Mouse (Mus musculus) testis, postnatal 10 days (tissue): ENCODE measurements around the gene Nid2.

ENCODE experiments used
- DNase-seq: peaks from one replicate; pipeline ENCODE4 v3.0.0; 2021; ENCODE audit warnings: low spot score

The Nid2 gene

DNA sequence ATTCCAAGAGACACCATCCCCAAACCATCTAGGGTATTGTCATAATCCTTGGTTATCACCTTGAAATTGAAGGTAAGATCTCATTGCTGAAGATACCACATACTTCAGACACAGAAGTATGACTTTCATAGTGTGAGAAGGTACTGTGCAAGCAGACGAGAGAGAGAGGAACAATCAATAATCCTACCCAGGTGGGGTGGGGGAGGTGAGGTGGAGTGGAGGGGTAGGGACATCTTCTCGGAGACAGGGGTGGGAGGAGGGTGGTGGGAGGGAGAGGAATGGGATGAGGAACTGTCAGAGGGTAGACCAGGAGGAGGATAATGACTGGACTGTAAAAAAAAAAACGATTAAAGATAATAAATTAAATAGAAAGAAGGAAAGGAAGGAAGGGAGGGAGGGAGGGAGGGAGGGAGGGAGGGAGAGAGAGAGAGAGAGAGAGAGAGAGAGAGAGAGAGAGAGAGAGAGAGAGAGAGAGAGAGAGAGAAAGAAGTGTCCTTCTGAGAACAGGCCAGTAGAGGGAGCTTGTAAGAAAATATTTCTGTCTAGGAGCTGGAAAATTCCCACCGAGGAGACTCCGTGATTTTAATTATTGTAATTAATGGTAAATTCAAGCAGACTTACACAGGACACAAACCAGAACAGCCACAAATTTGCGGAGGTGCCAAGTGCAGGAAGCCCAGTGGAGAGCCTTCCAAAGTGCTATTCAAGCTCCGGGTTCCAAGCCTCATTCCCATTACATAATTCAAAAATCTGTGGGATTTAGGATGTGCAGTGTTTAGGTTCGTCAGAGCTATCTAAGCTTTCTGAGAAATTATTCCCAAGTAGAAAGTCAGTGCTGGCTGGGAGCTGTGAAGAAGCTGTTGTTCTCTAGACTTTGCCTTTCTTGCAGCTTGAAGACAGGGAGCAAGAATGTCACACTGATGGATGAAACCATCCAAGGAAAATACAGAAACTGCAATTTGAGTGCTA is 108.0 kb downstream of the Nid2 start:
- DNase-seq = no peak

GRCm38 (mm10) chr14:19860281-19860680 is 109.2 kb downstream of the Nid2 start:
- DNase-seq = no peak
